Mouse (Mus musculus) left cerebral cortex, postnatal 4 days (tissue): ENCODE results near the gene Mog. TPM values are rescaled to one million over a fixed set of nuclear protein-coding genes. Genes with fewer than 3 reads are reported as not detected.
A peak's percentile ranks its signal among the peaks of the same experiment; 100 is the strongest.
"Not testable (repeated sequence)": the region's sequence is repeated elsewhere in the genome, so short reads cannot be mapped to it uniquely, and the experiment has no call there.

Source experiments
- DNase-seq: peaks from one replicate; pipeline ENCODE4 v3.0.0-alpha.2; 2022
- intact Hi-C: fragments of 180-260 bp; cut with DNase I; formaldehyde crosslinking; loops from one replicate; pipeline ENCODE4 v1.15.1; 2025
- total RNA-seq, 2 experiments: library from RNA; stranded (reverse); gene quantifications; 2 replicates each; pipeline ENCODE4 v1.2.3; 2021

The Mog gene
- total RNA-seq, 2 experiments from 2014 or later, result 0.20 TPM; not detected in 1

DNA sequence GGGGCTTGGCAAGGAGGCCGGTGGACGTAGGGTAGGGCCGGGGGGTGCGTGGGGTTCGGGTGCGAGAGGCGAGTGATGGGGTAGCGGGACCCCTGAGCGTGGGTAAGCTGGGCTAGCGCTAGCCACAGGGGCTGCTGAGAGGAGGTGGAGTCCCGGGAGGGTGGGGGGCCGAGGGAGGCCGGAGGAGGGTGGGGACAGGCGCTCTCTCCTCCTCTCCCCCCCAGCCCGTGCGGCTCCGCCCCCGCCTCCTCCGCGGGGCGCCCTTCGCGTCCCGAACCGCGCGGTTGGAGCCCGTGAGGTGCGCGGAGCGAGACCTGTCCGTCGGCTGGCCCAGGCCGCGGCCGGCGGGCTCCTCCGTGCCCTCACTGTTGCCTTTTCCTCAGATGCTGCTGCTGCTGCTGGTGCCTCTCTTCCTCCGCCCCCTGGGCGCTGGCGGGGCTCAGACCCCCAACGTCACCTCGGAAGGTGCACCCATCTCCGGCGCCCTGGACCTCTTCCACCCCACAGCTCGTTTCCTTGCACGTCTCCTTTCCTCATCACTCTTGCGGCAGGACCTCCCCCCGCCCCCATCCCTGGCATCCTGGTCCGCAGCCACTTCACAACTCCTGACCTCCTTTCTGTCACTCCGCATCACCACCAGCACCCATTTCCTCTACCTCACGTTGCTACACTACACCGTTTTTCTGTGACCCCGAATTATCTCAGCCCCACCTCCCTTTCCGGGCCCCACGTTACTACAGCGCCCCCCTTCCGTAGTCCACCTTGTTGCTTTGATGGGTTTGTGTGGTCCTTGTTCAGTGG lies 23.3 kb upstream of the Mog start:
- intact Hi-C loops, result loop anchor here (2.0 to 5.0 kb wide), 2 partner anchors 44 to 99 kb away; no protein-coding TSS in a partner anchor
- DNase-seq, result peak; percentile 68

DNA sequence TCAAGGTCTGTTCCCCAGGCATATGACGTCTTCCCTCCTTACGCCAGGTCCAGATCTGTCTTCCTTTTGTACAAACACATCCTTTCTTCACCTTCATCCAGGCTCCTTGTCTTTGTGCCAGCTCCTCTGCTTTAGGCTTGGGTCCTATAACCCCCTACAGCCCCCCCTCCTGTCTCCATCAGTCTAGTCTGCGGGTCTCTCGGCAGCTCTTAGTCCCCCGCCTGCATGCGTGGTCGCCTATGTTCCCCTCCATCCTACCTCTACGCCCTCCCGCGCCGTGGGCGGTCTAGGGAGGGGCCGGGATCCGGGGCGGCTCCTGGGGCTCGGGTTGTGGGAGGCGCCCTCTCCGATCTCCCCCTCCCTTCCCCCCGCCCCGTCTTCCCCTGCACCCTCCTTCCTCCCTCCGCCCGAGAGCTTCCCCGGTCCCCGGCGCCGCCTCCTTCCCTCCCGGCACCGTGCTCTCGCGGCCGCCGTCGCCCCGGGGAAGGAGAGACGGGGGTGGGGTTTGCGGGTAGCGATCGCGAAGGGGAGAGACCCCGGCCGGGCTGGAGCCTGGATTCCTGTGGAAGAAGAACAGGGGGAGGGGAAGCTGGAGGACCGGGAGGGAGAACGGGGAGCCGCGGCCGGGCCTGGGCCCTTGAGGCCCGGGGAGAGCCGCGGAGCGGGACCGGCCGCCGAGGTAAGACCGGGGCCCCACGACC lies 22.6 kb upstream of the Mog start, which contains the start of gene Gabbr1:
Gene Gabbr1 (plus strand): TSS at position 356 of the 701 bp plus-strand sequence.
- DNase-seq, result peak; percentile 89
- intact Hi-C loops, result loop anchor here (2.0 to 5.0 kb wide), 2 partner anchors 43 to 98 kb away; no protein-coding TSS in a partner anchor

DNA sequence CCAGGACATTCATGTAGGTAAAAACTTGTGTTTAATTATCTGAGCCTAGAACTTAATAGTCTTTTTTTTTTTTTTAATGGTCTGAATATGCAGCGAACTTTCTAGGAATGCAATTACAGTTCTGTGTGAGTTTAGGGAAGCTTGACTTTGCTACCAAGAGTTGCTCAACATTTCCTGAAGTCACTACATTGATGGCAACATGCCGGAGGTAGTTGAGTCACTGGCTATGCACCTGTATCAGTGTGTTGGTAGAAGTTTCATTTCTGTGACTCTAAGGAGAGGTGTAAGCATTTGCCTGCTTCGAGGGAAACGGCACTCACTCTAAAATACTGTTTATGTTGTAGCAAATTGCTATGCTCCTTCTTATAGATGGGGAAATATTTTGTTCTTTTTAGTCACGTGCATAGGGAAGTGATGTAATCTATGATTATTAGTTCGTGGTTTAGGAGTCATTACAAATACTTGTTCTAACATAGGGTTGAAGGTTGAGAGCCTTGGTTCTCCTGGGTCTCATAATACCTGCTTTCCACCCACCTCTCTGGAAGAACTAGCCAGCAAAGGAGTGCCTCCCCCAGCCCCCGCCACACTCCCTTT lies 21.6 kb upstream of the Mog start:
- DNase-seq, result no peak
- intact Hi-C loops, result loop anchor here (5.0 kb wide), 1 partner anchor 97 kb away; no protein-coding TSS in a partner anchor

DNA sequence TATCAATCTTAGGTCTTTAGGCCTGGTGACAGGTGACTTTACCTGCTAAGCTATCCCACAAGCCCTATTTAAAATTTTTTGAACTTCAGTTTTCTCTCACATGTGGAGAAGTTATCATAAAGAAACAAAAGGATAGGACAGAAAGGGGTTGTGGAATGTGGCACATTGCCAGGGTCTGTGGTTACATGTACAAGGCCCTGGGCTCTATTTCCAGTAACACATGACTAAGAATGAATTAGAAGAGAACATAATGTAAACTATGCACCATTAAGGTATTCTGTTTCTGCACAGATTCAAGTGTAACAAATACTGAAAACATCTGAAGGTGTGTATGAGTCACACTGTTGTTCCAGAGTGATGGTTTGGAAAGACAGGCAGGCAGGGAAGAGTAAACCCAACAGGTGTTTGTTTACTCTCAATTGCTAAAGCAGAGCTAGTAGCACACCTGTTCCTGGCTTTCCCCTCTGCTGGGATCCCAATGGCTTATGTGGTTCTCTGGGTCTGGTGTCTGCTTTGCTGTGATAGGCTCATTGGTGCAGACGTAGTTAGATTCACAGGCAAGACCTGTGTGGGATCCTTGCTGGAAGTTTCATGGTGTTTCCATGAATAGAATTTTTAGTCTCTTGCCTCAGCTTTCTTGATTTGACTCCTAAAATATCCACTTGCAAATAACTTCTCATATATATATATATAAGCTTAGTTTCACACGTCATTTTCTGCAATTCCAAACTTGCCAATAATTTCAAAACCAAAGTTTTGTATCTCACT lies 16.1 kb upstream of the Mog start:
- intact Hi-C loops, result no loop called here
- no peak for DNase-seq

DNA sequence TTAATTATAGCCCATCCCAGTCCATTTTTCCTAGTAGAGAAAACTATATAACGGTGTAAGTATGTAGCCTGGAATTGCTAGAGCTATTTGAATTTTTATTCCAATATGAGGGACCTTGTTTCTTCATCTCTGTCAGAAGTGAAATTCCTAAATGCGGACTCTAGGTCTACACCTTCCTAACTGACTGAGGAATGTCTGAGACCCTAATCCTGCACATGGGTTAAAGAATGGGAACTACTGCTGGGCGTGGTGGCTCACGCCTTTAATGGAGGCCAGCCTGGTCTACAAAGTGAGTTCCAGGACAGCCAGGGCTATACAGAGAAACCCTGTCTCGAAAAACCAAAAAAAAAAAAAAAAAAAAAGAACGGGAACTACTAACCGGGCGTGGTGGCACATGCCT lies 6.0 kb upstream of the Mog start:
- intact Hi-C loops, result no loop called here
- no peak for DNase-seq

DNA sequence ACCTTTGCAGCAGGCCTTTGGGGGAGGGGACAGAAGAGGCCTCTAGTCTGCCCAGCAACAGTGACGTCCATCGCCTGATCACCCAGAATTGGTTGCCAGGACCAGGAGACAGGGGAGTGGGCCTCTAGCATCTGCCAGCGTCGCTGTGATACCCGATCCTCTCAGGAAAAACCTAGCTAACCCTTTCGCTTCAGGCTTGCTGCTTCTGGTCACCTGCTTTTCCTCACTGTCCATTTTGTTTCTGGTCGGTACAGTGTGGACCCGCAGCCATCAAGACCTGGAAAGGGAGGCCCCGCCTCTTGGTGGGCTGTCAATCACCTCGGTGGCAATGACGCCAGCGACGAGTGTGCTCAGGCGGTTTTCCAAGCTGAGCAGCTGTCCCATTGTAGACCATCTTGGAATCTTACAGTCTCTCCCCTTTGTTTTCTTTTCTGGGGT lies 5.5 kb upstream of the Mog start:
- intact Hi-C loops, result loop anchor here (1.0 kb wide), 1 partner anchor 26 kb away; no protein-coding TSS in a partner anchor
- DNase-seq, result peak; percentile 95

DNA sequence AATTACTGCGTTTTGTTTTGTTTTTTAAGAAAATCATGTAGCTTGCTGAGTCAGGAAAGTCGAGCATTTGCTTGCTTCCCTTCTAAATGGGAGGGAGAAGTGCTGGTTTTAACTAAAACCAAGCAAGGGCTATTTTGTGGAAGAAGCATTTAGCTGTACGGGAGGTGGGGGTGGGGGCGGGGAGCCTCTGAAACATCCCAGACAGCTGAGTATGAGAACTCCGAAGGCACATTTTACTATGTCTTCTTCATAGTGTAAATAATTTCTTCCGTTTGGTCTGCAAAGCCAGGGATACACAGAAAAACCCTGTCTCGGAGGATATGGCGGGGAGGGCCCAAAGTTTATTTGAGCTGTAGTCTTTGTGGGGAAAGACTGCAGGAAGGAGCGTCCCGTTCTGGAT lies 5.0 kb upstream of the Mog start:
- no peak for DNase-seq
- intact Hi-C loops, result loop anchor here (1.0 kb wide), 1 partner anchor 26 kb away; no protein-coding TSS in a partner anchor

DNA sequence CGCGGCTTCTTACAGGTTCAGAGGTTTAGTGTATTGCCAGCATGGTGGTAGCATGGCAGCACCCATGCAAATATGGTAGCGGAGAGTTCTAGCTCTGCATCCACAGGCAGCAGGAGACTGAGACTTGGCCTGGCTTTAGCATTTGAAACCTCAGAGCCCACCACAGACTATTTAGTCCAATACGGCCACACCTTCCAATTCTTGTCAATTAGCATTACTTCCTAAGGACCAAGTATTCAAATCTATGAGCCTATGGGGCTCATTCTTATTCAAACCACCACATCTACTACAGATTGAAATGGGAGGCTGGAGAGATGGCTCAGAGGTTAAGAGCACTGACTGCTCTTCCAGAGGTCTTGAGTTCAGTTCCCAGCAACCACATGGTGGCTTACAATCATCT lies 4.3 kb upstream of the Mog start:
- no peak for DNase-seq
- intact Hi-C loops, result no loop called here

DNA sequence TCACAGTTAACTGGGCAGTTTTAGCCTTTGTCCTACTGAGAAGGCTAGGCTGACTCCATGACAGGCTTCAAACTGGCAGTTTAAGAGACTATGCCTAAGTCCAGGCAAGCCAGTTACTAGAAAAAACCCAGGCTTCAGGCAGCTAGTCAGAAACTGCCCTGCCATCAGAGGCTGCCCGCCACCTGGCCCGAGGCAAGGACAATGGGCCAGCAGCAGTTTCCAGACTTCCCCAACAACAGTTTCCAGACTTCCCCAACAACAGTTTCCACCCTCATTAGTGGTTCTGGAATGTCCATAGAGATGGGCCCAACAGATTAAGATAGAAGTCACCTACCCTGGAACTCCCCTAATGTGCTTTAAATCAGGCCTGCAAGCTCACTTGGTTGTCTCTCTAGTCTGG lies 3.2 kb upstream of the Mog start:
- intact Hi-C loops, result no loop called here

DNA sequence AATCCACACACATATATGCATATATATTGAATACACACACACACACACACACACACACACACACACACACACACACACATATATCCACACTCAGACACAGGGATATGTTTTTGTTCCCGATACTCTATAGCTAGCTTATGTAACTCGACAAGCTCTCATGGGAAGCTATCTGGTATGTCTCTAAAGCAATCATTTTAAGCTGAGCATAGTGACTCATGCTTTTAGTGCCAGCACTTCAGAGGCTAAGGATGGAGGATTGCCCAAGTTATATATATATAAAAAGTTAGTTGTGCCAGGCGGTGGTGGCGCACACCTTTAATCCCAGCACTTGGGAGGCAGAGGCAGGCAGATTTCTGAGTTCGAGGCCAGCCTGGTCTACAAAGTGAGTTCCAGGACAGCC lies 4.0 kb downstream of the Mog start:
- DNase-seq, intact Hi-C loops: not testable (repeated sequence)

More for the DNA sequence above, 3.2 kb upstream of the Mog start:
- no peak for DNase-seq

DNA sequence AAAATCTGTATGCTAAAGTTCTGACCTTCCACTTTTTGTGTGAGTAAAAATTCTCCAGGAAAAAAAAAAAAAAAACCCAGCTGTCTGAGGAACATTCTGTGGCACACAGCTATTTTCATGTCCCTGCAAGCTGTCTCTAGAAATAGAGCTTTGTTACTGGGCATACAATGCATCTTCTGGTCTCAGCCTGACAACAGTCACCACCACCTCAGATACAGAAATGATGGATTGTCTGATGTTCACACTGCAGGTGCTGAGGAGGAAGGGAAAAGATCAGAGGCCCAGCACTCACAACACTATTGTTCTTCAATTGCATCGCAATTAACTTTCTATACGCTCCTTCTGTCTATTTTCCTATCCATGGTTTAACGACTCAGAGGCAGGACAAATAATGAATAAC lies 4.9 kb downstream of the Mog start:
- intact Hi-C loops, result no loop called here
- DNase-seq, result no peak

DNA sequence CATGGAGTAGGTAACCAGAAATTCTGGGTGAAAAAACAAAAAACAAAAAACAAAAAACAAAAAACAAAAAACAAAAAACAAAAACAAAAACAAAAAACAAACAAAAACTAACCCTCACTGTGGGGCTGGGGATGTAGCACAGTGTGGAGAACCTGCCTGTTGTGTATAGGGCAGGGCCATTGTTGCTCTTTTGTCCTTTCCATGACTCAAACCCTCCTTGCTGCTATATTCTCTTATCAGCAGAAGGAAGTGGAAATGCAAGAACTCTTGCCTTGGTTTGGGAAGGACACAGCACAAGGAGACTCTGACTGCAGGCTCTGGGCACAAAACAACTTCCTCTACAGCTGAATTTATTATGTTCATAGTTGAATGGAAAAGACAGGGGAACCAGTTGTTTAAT lies 6.9 kb downstream of the Mog start:
- intact Hi-C loops, result no loop called here
- DNase-seq, result no peak

DNA sequence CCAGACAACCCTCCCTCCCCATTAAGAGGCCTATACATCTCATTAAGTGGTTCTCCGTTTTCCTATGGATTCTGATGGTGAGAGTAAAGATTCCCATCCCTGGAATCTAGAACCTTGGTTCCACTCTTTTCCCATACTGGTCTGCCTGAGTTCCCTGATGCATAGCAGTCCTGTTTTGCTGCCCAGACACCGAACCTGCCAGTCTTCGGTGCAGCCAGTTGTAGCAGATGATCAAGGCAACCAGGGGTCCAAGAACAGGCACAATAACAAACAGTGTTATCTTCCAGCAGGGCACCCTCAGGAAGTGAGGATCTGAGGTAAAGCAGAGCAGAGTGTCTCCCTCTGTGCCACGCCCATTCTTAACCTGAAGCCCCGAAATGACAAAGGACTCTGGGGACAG lies 11.1 kb downstream of the Mog start:
- no peak for DNase-seq
- intact Hi-C loops, result no loop called here

DNA sequence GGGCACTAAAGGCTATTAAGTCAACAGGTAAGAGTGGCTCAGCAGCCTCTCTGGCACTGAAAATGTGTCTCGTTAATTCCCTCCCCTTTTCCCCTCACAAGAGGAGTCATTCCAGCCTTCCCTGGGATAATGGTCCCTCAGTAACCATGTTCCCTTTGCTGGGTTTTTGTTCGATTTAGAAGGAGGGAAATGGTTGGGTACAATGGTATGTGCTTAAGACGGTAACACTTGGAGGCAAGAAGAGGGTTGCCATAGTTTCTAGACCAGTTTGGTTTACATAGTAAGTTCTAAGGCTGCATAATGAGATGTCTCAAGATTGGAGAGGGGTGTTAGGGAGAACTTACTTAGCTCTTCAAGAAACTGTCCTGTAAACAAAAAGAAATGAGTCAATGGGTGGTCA lies 11.5 kb downstream of the Mog start:
- no peak for DNase-seq
- intact Hi-C loops, result no loop called here

DNA sequence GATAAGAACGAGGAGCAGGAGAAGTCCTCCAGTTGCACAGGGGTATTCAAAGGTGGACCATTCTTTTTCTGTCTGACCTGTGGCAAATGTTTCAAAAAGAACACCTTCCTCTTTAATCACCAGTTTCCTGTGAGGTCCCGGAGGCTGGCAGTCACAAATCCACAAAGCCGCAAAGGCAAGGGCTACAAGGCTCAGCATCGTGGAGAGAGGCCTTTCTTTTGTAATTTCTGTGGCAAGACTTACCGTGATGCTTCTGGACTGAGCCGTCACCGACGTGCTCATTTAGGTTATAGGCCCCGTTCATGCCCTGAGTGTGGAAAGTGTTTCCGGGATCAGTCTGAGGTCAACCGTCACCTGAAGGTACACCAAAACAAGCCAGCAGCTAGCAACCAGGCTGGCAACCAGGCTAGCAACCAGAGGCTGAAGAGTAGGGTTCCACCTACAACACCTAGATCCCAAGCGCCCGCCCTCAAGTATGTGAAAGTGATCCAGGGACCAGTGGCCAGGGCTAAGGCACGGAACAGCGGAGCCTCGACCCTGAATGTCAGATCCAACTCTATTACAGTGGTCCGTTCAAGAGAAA lies 13.6 kb downstream of the Mog start:
- intact Hi-C loops, result no loop called here
- DNase-seq, result no peak

DNA sequence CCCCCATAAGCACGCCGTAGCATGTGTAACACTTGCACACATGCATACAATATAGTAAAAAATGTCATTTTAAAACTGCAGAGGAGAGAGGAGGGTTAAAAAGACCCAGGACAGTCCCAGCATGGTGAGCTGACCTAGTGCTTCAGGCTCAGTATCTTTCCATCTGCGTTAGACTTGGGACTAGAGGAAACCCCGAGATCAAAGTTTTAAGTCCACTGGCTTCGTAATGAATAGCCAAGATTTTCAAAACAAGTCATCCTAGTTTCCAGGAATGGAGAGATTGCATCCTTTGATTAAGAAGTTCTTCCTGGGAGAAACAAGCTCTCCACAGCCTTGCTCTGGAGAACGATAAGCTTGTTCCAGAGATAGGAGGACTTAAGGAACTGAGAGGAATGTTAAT lies 15.0 kb downstream of the Mog start:
- intact Hi-C loops, result no loop called here
- no peak for DNase-seq

DNA sequence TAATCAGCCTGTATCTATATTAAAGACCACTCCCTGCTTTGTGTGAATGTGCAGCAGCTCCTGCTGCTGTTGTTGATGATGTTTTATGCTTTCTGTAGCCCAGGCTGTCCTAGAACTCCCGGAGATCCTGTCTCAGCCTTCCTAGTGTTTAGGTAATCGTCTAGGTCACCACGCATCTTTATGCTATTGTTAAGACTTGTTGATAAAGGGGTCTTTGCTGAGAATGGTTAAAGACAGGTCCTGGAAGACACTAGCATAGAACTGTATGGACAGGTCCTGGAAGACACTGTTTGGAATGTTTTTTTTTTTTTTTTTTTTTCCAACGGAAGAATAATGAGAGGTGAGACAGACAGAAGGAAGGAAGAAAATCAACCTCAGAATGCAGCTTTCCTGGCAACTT lies 19.8 kb downstream of the Mog start:
- intact Hi-C loops, result loop anchor here (2.0 kb wide), 1 partner anchor 43 kb away; no protein-coding TSS in a partner anchor
- no peak for DNase-seq

DNA sequence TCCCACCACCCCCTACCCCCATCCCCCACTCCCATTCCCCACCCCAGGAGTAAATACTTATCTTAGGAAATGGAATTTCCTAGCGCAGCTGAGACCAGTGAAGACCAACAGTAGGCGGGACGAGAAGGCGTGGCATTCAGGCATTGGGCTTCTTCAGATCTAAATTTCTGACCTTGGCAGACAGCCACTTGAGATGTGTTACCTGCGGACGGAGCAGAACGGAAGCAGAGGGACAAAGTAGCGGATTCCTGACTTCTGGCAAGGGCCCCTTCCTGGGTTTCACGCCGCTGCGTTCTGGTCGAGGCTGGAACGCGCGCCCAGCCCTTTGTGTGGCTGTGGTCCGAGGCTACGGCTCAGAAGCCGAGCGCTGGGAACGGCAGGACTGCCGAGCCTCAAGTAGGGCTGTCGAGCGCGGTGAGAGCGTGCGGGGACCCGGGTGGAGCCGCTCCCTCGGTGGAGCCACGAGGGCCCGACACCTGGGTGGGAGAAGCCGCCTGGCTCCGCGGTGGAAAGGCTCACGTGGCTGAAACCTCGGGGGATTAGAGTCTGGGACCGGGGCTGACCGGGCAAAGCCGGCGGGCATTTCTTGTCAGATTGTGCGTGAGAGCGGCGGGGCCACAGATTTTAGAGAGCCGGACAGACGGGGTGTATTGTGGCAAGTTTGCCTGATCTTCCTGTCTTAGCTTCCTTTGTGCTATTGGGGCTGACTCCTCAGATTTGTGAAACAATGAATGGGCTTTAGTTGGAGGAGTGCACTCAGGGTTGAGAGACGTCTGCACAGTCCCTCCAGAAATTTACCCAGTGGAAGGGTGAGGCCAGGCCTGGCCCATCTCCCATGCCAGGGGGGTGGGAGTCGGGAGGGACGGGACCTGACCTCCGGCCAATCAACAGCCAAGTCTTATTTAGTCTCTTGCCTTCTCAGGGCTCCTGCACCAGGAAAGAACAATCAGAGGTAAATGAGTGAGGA lies 20.6 kb downstream of the Mog start:
- DNase-seq, result peak; percentile 71

DNA sequence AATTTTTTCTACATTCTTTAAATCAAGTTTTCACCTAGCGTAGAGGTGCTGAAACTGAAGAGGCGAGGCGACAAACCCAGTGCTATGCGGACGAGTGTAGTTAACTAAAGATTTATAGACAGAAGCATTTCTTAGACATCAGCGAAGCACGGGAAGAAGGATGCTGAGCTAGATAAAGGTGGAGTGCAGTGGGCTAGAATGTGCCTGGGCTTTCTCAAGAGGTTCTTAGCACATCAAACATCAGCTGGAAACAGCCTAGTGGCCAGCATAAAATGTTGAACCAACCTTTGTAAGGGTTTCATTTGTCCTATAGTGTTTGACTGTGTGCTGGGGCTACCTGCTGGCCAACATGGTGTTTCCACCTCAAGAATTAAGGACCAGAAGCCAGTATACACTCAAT lies 22.3 kb downstream of the Mog start, which contains the start of gene Zfp57:
Gene Zfp57 (plus strand): TSS at position 301 of the 400 bp plus-strand sequence.
- no peak for DNase-seq
- intact Hi-C loops, result no loop called here

More for the DNA sequence above, 20.6 kb downstream of the Mog start:
- intact Hi-C loops, result loop anchor here (1.0 to 2.0 kb wide), 2 partner anchors 26 to 44 kb away; no protein-coding TSS in a partner anchor
